Comparison of ENCODE assay signal across 26 mouse cellular contexts in the genomic region with DNA sequence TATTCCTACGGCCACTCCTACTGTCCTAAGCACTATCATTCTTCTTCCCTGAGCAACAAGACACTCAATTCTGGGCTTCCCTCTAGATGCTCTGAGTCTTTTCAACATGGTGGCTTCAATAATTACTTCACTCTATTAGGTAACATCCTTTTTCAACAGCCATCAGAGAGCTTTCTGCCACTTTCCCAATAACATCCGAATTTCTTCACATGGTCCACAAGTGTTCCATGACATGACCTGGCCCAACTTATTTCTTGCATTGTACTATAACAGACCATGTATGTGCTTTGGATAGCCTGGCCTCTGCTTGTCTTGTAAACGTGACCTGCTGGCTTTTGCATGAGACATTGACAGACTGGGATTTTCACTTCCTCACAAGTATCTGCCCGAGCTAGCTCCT.
DNase-seq lines count a peak whose midpoint lies in the region; ATAC-seq and TF ChIP-seq lines count a peak whose summit lies in the region.
"Had no signal": no experiment of that assay in that cellular context is flagged by ENCODE, and none has a peak within 500 bp of the region (broad histone marks: within the 10 kb centered on the region; RNA-seq: fewer than 3 reads in every experiment).

No protein-coding gene starts in this region.

- no peaks in the 10 kb centered on the region for H3K9me3 ChIP-seq in embryonic facial prominence, embryonic 13.5 days
- no peaks in the 10 kb centered on the region for H3K9me3 ChIP-seq in embryonic facial prominence, embryonic 10.5 days
- no peaks in the 10 kb centered on the region for H3K9me3 ChIP-seq in lung, postnatal 0 days (ENCODE audit: low read length)
- no peaks in the 10 kb centered on the region for H3K9me3 ChIP-seq in hindbrain, embryonic 13.5 days
- H3K9me3 ChIP-seq: forebrain, embryonic 12.5 days; forebrain, embryonic 15.5 days; heart, embryonic 12.5 days; heart, embryonic 15.5 days; hindbrain, embryonic 15.5 days had no signal

- no peaks in the 10 kb centered on the region for H3K27me3 ChIP-seq in embryonic facial prominence, embryonic 13.5 days
- H3K27me3 ChIP-seq in embryonic facial prominence, embryonic 10.5 days (replicated peaks; ENCODE audit: low read depth, poor library complexity, severe bottlenecking): no peaks in the 10 kb centered on the region
- no peaks in the 10 kb centered on the region for H3K27me3 ChIP-seq in lung, postnatal 0 days (replicated peaks; ENCODE audit: insufficient read depth, low read length)
- H3K27me3 ChIP-seq in hindbrain, embryonic 13.5 days: no peaks in the 10 kb centered on the region
- H3K27me3 ChIP-seq: forebrain, embryonic 12.5 days; forebrain, embryonic 15.5 days; heart, embryonic 12.5 days; heart, embryonic 15.5 days; hindbrain, embryonic 15.5 days had no signal

- TF ChIP-seq POLR2A in lung, adult 2 months (IDR thresholded peaks at IDR 0.05; ENCODE audit: borderline replicate concordance, extremely low read depth, low read depth, low read length): no peak

- no peak overlapping the region for H3K4me3 ChIP-seq in embryonic facial prominence, embryonic 13.5 days
- H3K4me3 ChIP-seq in embryonic facial prominence, embryonic 10.5 days: no peak overlapping the region
- no peak overlapping the region for H3K4me3 ChIP-seq in lung, postnatal 0 days (ENCODE audit: low read depth, low read length)
- H3K4me3 ChIP-seq in lung, adult 2 months (replicated peaks; ENCODE audit: extremely low read depth, low read depth, low read length): no peak overlapping the region
- no peak overlapping the region for H3K4me3 ChIP-seq in hindbrain, embryonic 13.5 days
- H3K4me3 ChIP-seq: erythroblast, embryonic 14.5 days; forebrain, embryonic 12.5 days; forebrain, embryonic 15.5 days; heart, embryonic 12.5 days; heart, embryonic 15.5 days; hindbrain, embryonic 15.5 days had no signal

- TF ChIP-seq CTCF in lung, postnatal 0 days (IDR thresholded peaks at IDR 0.05): no peak
- TF ChIP-seq CTCF in lung, adult 2 months (IDR thresholded peaks at IDR 0.05; ENCODE audit: insufficient read depth, low read length): no peak

- no peak for ATAC-seq in embryonic facial prominence, embryonic 13.5 days (ENCODE audit: insufficient number of reproducible peaks, insufficient read depth, low FRiP score, low TSS enrichment, low read depth)
- no peak for ATAC-seq in lung, postnatal 0 days
- peak; percentile 94 for ATAC-seq in granulocyte monocyte progenitor cell, adult 5-6 weeks (replicated peaks; ENCODE audit: poor library complexity, severe bottlenecking)
- ATAC-seq in megakaryocyte progenitor cell, adult 5-6 weeks (replicated peaks; ENCODE audit: poor library complexity): peak; percentile 95
- ATAC-seq in hindbrain, embryonic 13.5 days (ENCODE audit: low FRiP score): no peak
- ATAC-seq: CD4-positive, CD25-positive, alpha-beta regulatory T cell, adult 4 months; forebrain, embryonic 15.5 days had no signal

- 87% methylated on average over 4 of the region's 4 CpGs for WGBS in embryonic facial prominence, embryonic 13.5 days
- 92% methylated on average over 4 of the region's 4 CpGs for WGBS in embryonic facial prominence, embryonic 10.5 days
- WGBS in lung, postnatal 0 days: 84% methylated on average over 4 of the region's 4 CpGs
- WGBS in lung, adult 2 months: 84% methylated on average over 4 of the region's 4 CpGs
- WGBS in hindbrain, embryonic 13.5 days: 88% methylated on average over 4 of the region's 4 CpGs

- no peak for TF ChIP-seq EP300 in lung, postnatal 0 days (IDR thresholded peaks at IDR 0.05)

- peak overlapping the region; percentile 33; the same call in 1 of the 2 replicates for H3K27ac ChIP-seq in embryonic facial prominence, embryonic 13.5 days
- no peak overlapping the region for H3K27ac ChIP-seq in embryonic facial prominence, embryonic 10.5 days (replicated peaks)
- no peak overlapping the region for H3K27ac ChIP-seq in lung, postnatal 0 days (ENCODE audit: low read length)
- no peak overlapping the region for H3K27ac ChIP-seq in hindbrain, embryonic 13.5 days
- H3K27ac ChIP-seq: forebrain, embryonic 12.5 days; forebrain, embryonic 15.5 days; heart, embryonic 15.5 days; hindbrain, embryonic 15.5 days had no signal

- no peaks in the 10 kb centered on the region for H3K36me3 ChIP-seq in embryonic facial prominence, embryonic 13.5 days
- H3K36me3 ChIP-seq in embryonic facial prominence, embryonic 10.5 days (replicated peaks): no peaks in the 10 kb centered on the region
- H3K36me3 ChIP-seq in lung, postnatal 0 days (ENCODE audit: insufficient read depth, low read length): no peaks in the 10 kb centered on the region
- H3K36me3 ChIP-seq in hindbrain, embryonic 13.5 days: no peaks in the 10 kb centered on the region
- H3K36me3 ChIP-seq: forebrain, embryonic 12.5 days; forebrain, embryonic 15.5 days; heart, embryonic 15.5 days; hindbrain, embryonic 15.5 days had no signal

- no peak overlapping the region for H3K4me2 ChIP-seq in embryonic facial prominence, embryonic 13.5 days
- H3K4me2 ChIP-seq in lung, postnatal 0 days (replicated peaks; ENCODE audit: low read depth, low read length): no peak overlapping the region
- no peak overlapping the region for H3K4me2 ChIP-seq in hindbrain, embryonic 13.5 days
- H3K4me2 ChIP-seq: forebrain, embryonic 12.5 days; forebrain, embryonic 15.5 days; heart, embryonic 12.5 days; heart, embryonic 15.5 days; hindbrain, embryonic 15.5 days had no signal

- DNase-seq in embryonic facial prominence, embryonic 10.5 days (ENCODE audit: low spot score): no peak
- DNase-seq in lung, postnatal 0 days (ENCODE audit: low spot score): peak; percentile 5
- no peak for DNase-seq in lung, adult 2 months
- DNase-seq in spleen, postnatal 10 days (ENCODE audit: low spot score in 2 of 2): no peak
- DNase-seq: adrenal gland, adult 2 months; adrenal gland, postnatal 14 days; cerebellum, adult 11-12 months; cerebellum, adult 8-10 months; cerebellum, postnatal 10 days; cerebellum, postnatal 36 days; embryo, embryonic 11 days; gastrocnemius, postnatal 36 days; heart, adult 18-20 months; heart, postnatal 10 days; heart, postnatal 36 days had no signal

- peaks cover 4% of the 10 kb centered on the region; the same call in 1 of the 2 replicates for H3K4me1 ChIP-seq in embryonic facial prominence, embryonic 13.5 days
- peaks cover 17% of the 10 kb centered on the region for H3K4me1 ChIP-seq in embryonic facial prominence, embryonic 10.5 days
- no peaks in the 10 kb centered on the region for H3K4me1 ChIP-seq in lung, postnatal 0 days (ENCODE audit: insufficient read depth, low read depth, low read length)
- H3K4me1 ChIP-seq in lung, adult 2 months (ENCODE audit: control insufficient read depth, insufficient read depth, low read length): no peaks in the 10 kb centered on the region
- H3K4me1 ChIP-seq in hindbrain, embryonic 13.5 days (replicated peaks): no peaks in the 10 kb centered on the region
- H3K4me1 ChIP-seq: forebrain, embryonic 12.5 days; forebrain, embryonic 15.5 days; heart, embryonic 15.5 days; hindbrain, embryonic 15.5 days had no signal

- no peak overlapping the region for H3K9ac ChIP-seq in embryonic facial prominence, embryonic 13.5 days
- no peak overlapping the region for H3K9ac ChIP-seq in lung, postnatal 0 days (replicated peaks; ENCODE audit: low read depth)
- H3K9ac ChIP-seq in hindbrain, embryonic 13.5 days: no peak overlapping the region
- H3K9ac ChIP-seq: forebrain, embryonic 12.5 days; forebrain, embryonic 15.5 days; heart, embryonic 12.5 days; heart, embryonic 15.5 days; hindbrain, embryonic 15.5 days had no signal

Comparison
In these comparisons a context has a peak if more than half of its experiments do, and no peak if none do; other contexts are left out.
1. ATAC-seq: peak in granulocyte monocyte progenitor cell, adult 5-6 weeks (single experiment) and megakaryocyte progenitor cell, adult 5-6 weeks (single experiment); none in embryonic facial prominence, embryonic 13.5 days (single experiment), lung, postnatal 0 days (single experiment) and hindbrain, embryonic 13.5 days (single experiment).